Mouse (Mus musculus) small intestine, adult 10 weeks (tissue): Measurements from ENCODE around the gene Thsd7a. TPM values are rescaled to one million over a fixed set of nuclear protein-coding genes. Genes with fewer than 3 reads are reported as not detected.

Source experiments
- polyA plus RNA-seq: library from polyadenylated mRNA; stranded (reverse); fragments of 350-450 nt; fragmentation: Illumina TruSeq; extraction: RNeasy Lipid Tissue Mini Kit (QIAGEN cat#74804); gene quantifications from one replicate; pipeline ENCODE4 v1.2.3, GENCODE M21; 2014; ENCODE audit warnings: low replicate concordance

Gene Thsd7a
- polyA plus RNA-seq = 0.74 TPM

GRCm38 (mm10) chr6:12748787-12749530, at the start of gene Thsd7a:
Gene Thsd7a (minus strand): TSS chr6:12749410.

